Mouse (Mus musculus): ENCODE data around the gene Omd.

Omd gene

DNA sequence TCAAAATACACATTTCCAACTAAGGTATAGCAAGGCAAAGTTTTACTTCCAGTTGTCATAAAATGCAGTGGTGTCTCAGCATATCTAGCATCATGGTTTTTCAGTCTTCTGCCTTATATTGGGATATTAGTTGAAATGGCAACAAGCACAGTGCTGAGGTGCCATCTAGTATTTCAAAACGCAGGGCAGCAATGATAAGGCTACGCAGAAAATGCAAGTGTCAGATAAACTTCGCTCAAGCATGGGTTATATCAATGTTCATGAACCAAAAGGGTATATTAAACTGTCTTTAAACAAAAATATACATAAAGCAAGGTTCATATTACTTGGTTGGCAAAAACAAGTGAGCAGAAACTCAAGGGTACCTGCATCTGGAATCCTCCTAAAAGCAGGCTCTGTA is 34.8 kb downstream of the Omd start:
- no peak for DNase-seq

GRCm38 (mm10) chr13:49618365-49618764 is 36.1 kb downstream of the Omd start:
- no peak for DNase-seq

DNA sequence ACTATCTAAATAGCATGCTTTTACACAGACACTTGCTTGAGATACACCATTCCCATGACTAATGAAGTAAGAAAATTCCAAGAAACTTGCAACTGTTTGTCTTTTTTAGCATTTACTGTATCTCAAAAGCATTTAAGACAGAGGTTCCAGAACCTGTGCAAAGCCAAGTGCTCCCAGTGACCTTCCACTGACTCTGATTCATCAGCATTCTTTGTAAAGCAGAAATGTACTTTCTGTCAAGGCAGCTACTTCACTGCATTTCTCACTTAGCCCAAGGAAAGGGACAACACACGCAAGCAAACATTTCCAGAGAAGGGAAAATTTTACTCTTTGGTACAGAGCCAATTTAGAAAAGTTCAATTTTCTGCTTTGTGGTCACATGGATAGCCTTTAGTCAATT is 41.0 kb downstream of the Omd start:
- no peak for DNase-seq

- no peak for DNase-seq
Observed at GRCm38 (mm10) chr13:49628167-49628566, 45.9 kb downstream of the Omd start.

GRCm38 (mm10) chr13:49629076-49629475 is 46.8 kb downstream of the Omd start:
- DNase-seq = no peak

DNA sequence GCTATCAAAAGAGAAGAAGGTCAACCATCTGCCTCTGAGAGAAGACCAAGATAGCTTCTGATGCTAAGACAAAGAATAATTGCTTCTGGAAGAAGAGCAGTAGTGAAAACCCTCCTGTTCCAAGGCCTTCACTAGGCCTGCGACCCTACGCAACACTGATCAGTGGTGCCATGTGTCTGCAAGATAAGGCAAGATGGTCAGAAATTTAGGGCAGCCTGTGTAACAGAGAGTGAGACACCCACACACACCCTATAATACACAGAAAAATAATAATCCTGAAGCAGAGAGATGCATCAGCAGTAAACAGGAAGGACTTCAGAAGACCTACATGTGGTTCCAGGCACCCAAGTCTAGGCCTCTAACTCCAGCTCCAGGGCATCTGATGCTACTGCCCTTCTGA is 57.7 kb downstream of the Omd start:
- DNase-seq = no peak

All from kidney, adult 8-10 months (tissue).